Mouse (Mus musculus) gastrocnemius, adult 2 months (tissue): ENCODE data around the gene Syce1. TPM values are rescaled to one million over a fixed set of nuclear protein-coding genes. Genes with fewer than 3 reads are reported as not detected.

ENCODE experiments used
- DNase-seq: peaks from one replicate; pipeline ENCODE4 v3.0.0; 2022
- H3K27ac ChIP-seq: fragments of 200-600 bp; 2 replicates; pipeline ENCODE4 v1.8.1; 2022; ENCODE audit warnings: mild to moderate bottlenecking
- H3K4me3 ChIP-seq: fragments of 200-600 bp; 2 replicates; pipeline ENCODE4 v1.8.1; 2022; ENCODE audit warnings: mild to moderate bottlenecking, moderate library complexity
- CTCF ChIP-seq: fragments of 200-600 bp; IDR thresholded peaks from 2 replicates; pipeline ENCODE4 v1.8.1; 2022; ENCODE audit warnings: antibody characterized with exemption, mild to moderate bottlenecking, moderate library complexity
- intact Hi-C: fragments of 180-260 bp; cut with DNase I; formaldehyde crosslinking; loops from one replicate; pipeline ENCODE4 v1.15.1; 2025
- long read RNA-seq, 2 experiments: library from polyadenylated mRNA; stranded (forward); transcript quantifications; one replicate each; pipeline ENCODE4 v2.0.0; 2021
- total RNA-seq, 2 experiments: library from RNA; stranded (reverse); gene quantifications; 2 replicates each; pipeline ENCODE4 v1.2.3; 2021

Syce1 gene
- total RNA-seq = not detected
- long read RNA-seq, experiment 1 = 0 reads
- long read RNA-seq, experiment 2 = 0 reads

GRCm38 (mm10) chr7:140787406-140788052 is at the start of gene Syce1:
Gene Syce1 (minus strand): TSS chr7:140787852.
- no peak within 1 kb of the TSS for H3K4me3 ChIP-seq

GRCm38 (mm10) chr7:140836243-140837115 is 48.8 kb upstream of the Syce1 start:
- intact Hi-C loops = loop anchor here (10.0 kb wide), 1 partner anchor 762 kb away; no protein-coding TSS in a partner anchor
- DNase-seq = no peak
- TF ChIP-seq CTCF = no peak
- no peak overlapping the region for H3K27ac ChIP-seq
- H3K4me3 ChIP-seq = no peak overlapping the region

More at GRCm38 (mm10) chr7:140787406-140788052, at the start of gene Syce1:
- intact Hi-C loops = no loop called here
- no peak for DNase-seq
- TF ChIP-seq CTCF = no peak
- no peak within 1 kb of the TSS for H3K27ac ChIP-seq

- DNase-seq = no peak
- intact Hi-C loops = loop anchor here (10.0 kb wide), 1 partner anchor 761 kb away; no protein-coding TSS in a partner anchor
- no peak for TF ChIP-seq CTCF
- no peak overlapping the region for H3K4me3 ChIP-seq
- H3K27ac ChIP-seq = no peak overlapping the region
Measured at GRCm38 (mm10) chr7:140835758-140836087, 48.1 kb upstream of the Syce1 start.

- intact Hi-C loops = loop anchor here (10.0 kb wide), 1 partner anchor 760 kb away; no protein-coding TSS in a partner anchor
- TF ChIP-seq CTCF = no peak
- DNase-seq = no peak
- H3K27ac ChIP-seq = no peak within 1 kb of the TSS
- no peak within 1 kb of the TSS for H3K4me3 ChIP-seq
Measured at GRCm38 (mm10) chr7:140834968-140835757, 47.5 kb upstream of the Syce1 start, which contains the start of gene Urah. Gene Urah (plus strand): TSS chr7:140835018.

- no peak overlapping the region for H3K4me3 ChIP-seq
- intact Hi-C loops = loop anchor here (10.0 kb wide), 1 partner anchor 759 kb away; no protein-coding TSS in a partner anchor
- DNase-seq = no peak
- H3K27ac ChIP-seq = no peak overlapping the region
- no peak for TF ChIP-seq CTCF
Measured at GRCm38 (mm10) chr7:140833341-140833740, 45.7 kb upstream of the Syce1 start.

- intact Hi-C loops = loop anchor here (10.0 kb wide), 1 partner anchor 757 kb away; no protein-coding TSS in a partner anchor
Measured at GRCm38 (mm10) chr7:140831447-140831846, 43.8 kb upstream of the Syce1 start.

GRCm38 (mm10) chr7:140828171-140828881 is 40.7 kb upstream of the Syce1 start:
- DNase-seq = no peak
- peak; percentile 38; the same call in 1 of the 2 replicates for TF ChIP-seq CTCF
- peak overlapping the region; percentile 6; the same call in 1 of the 2 replicates for H3K27ac ChIP-seq
- peak overlapping the region; percentile 19; the same call in 1 of the 2 replicates for H3K4me3 ChIP-seq
- intact Hi-C loops = no loop called here

More at GRCm38 (mm10) chr7:140831447-140831846, 43.8 kb upstream of the Syce1 start:
- H3K4me3 ChIP-seq = no peak overlapping the region
- no peak for DNase-seq
- no peak overlapping the region for H3K27ac ChIP-seq
- no peak for TF ChIP-seq CTCF

- TF ChIP-seq CTCF = no peak
- intact Hi-C loops = no loop called here
- no peak overlapping the region for H3K4me3 ChIP-seq
- no peak for DNase-seq
- no peak overlapping the region for H3K27ac ChIP-seq
Measured at GRCm38 (mm10) chr7:140822731-140823130, 35.1 kb upstream of the Syce1 start.

- DNase-seq = no peak
- no peak for TF ChIP-seq CTCF
- intact Hi-C loops = no loop called here
- Histone ChIP-seq H3K27ac (no peak within 1 kb of the TSS), H3K4me3 (peak within 1 kb of the TSS; percentile 50)
Measured at GRCm38 (mm10) chr7:140821653-140822329, 34.1 kb upstream of the Syce1 start, which contains the start of gene Zfp941. Gene Zfp941 (minus strand): TSS chr7:140822178.

GRCm38 (mm10) chr7:140821305-140821652 is 33.6 kb upstream of the Syce1 start:
- no peak for DNase-seq
- no peak overlapping the region; the same call in 1 of the 2 replicates for H3K4me3 ChIP-seq
- intact Hi-C loops = no loop called here
- H3K27ac ChIP-seq = no peak overlapping the region
- TF ChIP-seq CTCF = no peak

- Histone ChIP-seq H3K4me3 (no peak overlapping the region), H3K27ac (no peak overlapping the region)
- no peak for DNase-seq
- TF ChIP-seq CTCF = no peak
- intact Hi-C loops = no loop called here
Measured at GRCm38 (mm10) chr7:140820173-140820572, 32.5 kb upstream of the Syce1 start.
